Mouse (Mus musculus) layer of hippocampus, adult 11-12 months (tissue): ENCODE data around the gene Il6ra.

Experiments
- DNase-seq: peaks from one replicate; pipeline ENCODE4 v3.0.0; 2022; ENCODE audit warnings: low spot score

The Il6ra gene

GRCm38 (mm10) chr3:89909703-89910542 lies 3.1 kb downstream of the Il6ra start:
- no peak for DNase-seq

- DNase-seq = no peak
Measured at GRCm38 (mm10) chr3:89908836-89909235, 4.2 kb downstream of the Il6ra start.

- no peak for DNase-seq
Measured at GRCm38 (mm10) chr3:89907846-89908245, 5.2 kb downstream of the Il6ra start.

- no peak for DNase-seq
Measured at GRCm38 (mm10) chr3:89899511-89899908, 13.5 kb downstream of the Il6ra start.

- DNase-seq = no peak
Measured at GRCm38 (mm10) chr3:89898870-89899510, 14.0 kb downstream of the Il6ra start.

GRCm38 (mm10) chr3:89898011-89898410 lies 15.0 kb downstream of the Il6ra start:
- no peak for DNase-seq

GRCm38 (mm10) chr3:89897204-89897796 lies 15.7 kb downstream of the Il6ra start:
- no peak for DNase-seq

- no peak for DNase-seq
Measured at GRCm38 (mm10) chr3:89896571-89896970, 16.4 kb downstream of the Il6ra start.

- DNase-seq = no peak
Measured at GRCm38 (mm10) chr3:89892517-89893106, 20.4 kb downstream of the Il6ra start.

GRCm38 (mm10) chr3:89891696-89892095 lies 21.3 kb downstream of the Il6ra start:
- no peak for DNase-seq

GRCm38 (mm10) chr3:89889841-89890430 lies 23.1 kb downstream of the Il6ra start:
- no peak for DNase-seq

GRCm38 (mm10) chr3:89887582-89888230 lies 25.3 kb downstream of the Il6ra start:
- no peak for DNase-seq

GRCm38 (mm10) chr3:89885766-89886165 lies 27.2 kb downstream of the Il6ra start:
- no peak for DNase-seq

GRCm38 (mm10) chr3:89883582-89884041 lies 29.4 kb downstream of the Il6ra start:
- DNase-seq = no peak

- no peak for DNase-seq
Measured at GRCm38 (mm10) chr3:89882556-89883181, 30.3 kb downstream of the Il6ra start.

- DNase-seq = no peak
Measured at GRCm38 (mm10) chr3:89880036-89880851, 32.8 kb downstream of the Il6ra start.

- no peak for DNase-seq
Measured at GRCm38 (mm10) chr3:89879326-89879725, 33.7 kb downstream of the Il6ra start.

GRCm38 (mm10) chr3:89878456-89878855 lies 34.5 kb downstream of the Il6ra start:
- DNase-seq = no peak

- no peak for DNase-seq
Measured at GRCm38 (mm10) chr3:89877129-89877528, 35.9 kb downstream of the Il6ra start.

- DNase-seq = no peak
Measured at GRCm38 (mm10) chr3:89876469-89876868, 36.5 kb downstream of the Il6ra start.
